Mouse (Mus musculus) cerebellum, postnatal 25 days (tissue): Measurements from ENCODE around the gene Adarb2.

ENCODE experiments used
- DNase-seq, 2 experiments: peaks; one replicate each; pipeline ENCODE4 v3.0.0; 2021; ENCODE audit warnings: mixed read lengths in 2 of 2

The Adarb2 gene

DNA sequence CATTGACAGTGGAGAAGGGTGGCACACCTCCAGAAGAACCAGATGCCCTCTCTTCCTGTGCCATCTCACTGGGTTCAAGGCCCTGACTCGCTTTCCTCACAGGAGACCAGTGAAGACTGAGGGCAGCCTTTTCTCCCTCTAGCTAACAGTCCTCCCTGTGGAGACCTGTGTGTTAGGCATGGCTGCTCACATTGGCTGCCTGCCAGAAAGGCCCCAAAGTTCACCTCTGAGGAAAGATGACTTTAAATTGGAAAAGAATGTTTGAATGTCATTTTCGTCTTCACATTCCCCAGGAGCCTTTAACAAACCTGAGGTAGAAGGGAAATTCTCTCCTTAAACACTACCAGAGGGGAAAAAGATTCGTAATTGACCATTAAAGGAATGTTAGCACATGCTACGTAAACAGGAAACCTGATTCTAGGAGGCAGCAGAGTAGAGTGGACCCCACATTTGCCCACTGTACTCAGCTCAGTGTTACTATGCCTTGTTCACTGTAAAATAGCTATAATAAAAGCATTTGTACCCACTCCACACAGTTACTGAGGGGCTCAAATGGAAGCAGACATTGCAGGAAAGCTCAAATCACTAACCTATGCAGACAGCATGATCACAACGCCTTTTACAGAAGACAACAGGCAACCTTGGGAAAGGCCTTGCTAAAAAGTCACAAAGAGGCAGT lies 285.2 kb downstream of the Adarb2 start:
- peak; percentile 15 to 36 for DNase-seq

GRCm38 (mm10) chr13:8493363-8493762 lies 290.7 kb downstream of the Adarb2 start:
- DNase-seq = no peak

- DNase-seq = no peak
These were observed 296.9 kb downstream of the Adarb2 start for GRCm38 (mm10) chr13:8499551-8499950.

- DNase-seq = no peak
These were observed 308.6 kb downstream of the Adarb2 start for GRCm38 (mm10) chr13:8511069-8511817.

DNA sequence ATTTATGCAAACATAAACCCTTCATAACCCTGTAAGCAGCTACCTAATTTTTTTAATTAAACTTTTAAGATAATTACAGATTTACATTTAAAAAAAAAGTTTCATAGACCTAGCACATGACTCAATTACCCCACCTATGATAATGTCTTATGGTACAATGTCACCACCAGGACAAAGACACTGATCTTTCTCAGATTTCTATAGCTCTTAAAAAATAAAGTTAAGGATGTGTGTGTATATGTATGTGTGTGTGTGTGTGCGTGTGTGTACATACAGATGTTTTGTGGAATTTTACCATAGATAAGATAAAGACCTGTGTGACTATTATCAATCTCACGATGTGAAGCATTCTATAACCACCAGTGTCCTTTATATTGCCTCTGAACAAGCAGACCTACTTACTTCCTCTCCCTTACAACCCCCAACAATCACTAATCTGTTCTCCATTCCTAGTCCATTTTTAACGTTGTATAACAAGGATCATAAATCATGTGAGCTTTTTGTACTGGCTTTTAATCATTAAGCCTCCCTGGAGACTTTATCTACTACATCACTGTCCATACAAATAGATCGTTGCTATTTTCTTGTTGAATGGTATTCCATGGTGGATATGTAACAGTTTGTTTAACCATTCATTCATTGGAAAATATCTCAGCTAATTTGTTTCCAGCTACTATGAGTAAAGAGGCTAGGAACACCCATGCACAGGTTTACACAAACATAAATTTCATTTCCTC lies 313.5 kb downstream of the Adarb2 start:
- DNase-seq = no peak

DNA sequence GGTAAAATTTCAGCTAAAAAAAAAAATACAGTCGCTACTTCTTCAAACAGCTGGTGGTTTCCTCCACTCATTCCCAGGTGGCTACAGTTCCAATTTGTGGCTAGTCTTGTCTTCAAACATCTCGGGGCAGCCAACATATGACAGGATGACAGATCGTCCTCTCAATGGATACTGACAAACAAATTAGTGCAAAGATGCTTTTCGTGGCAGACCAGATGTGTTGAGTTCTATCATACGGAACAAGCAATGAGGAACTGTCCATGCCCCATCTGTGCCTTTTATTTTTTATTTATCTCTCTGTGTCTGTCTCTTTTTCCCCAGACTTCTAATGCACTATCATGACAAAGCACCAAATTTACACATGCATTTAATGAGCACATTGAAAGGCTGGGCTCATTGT lies 316.5 kb downstream of the Adarb2 start:
- no peak for DNase-seq

GRCm38 (mm10) chr13:8525748-8526631 lies 323.3 kb downstream of the Adarb2 start:
- no peak for DNase-seq

GRCm38 (mm10) chr13:8534265-8535113 lies 331.8 kb downstream of the Adarb2 start:
- no peak for DNase-seq

DNA sequence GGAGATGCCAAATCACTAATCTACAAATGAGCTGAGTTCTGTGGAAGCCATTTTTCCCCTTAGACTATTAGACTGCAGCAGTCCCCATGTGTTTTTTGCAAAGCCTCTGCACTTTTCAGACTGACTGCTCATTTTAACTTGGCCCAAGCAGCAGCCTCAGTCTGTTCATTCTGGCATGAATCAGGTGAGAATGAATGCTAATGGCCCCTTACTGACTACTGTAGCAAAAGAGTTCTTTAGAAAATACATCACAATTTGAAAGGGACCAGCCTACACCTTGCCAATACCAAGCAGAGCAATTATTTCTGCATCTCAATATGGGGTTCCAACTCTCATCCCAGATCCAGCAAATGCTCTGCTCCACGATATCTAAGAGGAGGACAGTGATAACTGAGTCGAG lies 335.8 kb downstream of the Adarb2 start:
- DNase-seq = no peak

- DNase-seq = no peak
These were observed 336.2 kb downstream of the Adarb2 start for GRCm38 (mm10) chr13:8538896-8539295.

GRCm38 (mm10) chr13:8542684-8543083 lies 340.0 kb downstream of the Adarb2 start:
- no peak for DNase-seq

GRCm38 (mm10) chr13:8552242-8552641 lies 349.6 kb downstream of the Adarb2 start:
- peak in 1 of 2 experiments; percentile 34 for DNase-seq

DNA sequence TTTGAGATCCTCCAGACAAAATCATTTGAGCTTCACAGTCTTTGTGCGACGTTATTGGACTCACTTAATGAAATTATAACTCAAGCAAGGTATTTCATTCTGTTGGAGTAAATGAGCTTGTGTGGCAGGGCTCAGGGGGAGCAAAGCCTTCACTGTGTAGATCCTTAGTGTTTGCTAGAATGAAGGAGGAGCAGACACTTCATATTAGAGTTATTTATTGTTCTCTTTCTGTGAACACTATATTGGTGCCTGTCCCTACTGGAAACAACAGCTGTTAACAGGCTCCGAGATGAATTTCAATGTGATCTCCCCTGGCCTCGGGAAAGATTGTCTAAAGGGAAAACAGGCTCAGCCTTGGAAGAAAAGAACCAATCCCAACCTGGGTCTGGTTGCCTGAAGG lies 355.1 kb downstream of the Adarb2 start:
- no peak for DNase-seq

DNA sequence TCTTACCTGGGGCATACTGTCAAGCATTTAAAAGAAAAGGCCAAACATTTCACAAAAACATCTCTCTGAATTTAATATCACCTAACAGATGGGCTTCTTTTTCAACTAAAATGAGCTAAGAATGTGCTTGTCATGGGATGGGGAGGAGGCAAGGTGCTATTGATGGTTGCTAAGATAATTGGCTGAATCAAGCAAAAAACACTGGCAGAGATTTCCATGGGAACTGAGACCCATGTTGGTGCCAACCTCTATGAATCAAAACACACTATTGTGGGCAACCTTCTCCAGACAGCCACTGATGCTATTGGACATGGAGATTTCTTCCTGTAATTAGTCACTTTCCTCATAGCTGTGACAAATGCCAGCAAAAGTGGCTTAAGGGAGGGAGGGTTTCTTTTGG lies 357.8 kb downstream of the Adarb2 start:
- no peak for DNase-seq

DNA sequence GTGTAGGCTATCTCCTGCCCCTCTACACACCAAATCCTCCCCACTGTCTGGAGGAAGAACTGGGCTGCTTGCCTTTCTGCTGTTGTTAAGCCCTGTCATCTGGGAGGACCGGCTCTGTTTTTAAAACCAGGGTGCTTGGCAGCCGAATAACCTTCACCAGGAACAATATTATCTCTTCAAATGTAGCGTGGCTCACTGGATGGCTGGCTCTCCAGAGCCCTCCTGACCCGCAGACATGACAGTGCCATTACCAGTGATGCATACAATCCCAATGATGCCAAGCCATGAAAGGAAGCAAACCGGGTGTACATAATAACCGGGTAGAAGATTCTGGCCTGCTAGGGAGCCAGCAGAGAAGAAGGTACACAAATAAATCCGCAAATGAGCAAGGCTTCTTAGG lies 360.5 kb downstream of the Adarb2 start:
- no peak for DNase-seq

GRCm38 (mm10) chr13:8567111-8568026 lies 364.7 kb downstream of the Adarb2 start:
- peak; percentile 17 to 19 for DNase-seq

DNA sequence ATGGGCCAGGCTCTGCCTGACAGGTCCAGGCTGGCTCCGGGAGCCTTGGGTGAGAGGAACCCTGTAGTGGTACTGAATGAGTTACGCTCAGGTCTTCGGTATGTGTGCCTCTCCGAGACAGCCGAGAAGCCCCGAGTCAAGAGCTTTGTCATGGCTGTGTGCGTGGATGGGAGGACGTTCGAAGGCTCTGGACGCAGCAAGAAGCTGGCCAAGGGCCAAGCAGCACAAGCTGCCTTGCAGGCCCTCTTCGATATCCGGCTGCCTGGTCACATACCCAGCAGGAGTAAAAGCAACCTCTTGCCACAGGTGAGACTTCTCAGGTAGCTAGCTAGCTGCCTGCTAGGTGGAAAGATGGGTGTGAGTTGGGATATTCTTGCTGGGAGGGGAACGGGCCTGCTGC lies 367.6 kb downstream of the Adarb2 start:
- DNase-seq = peak in 1 of 2 experiments; percentile 43

GRCm38 (mm10) chr13:8573908-8574307 lies 371.2 kb downstream of the Adarb2 start:
- no peak for DNase-seq

- DNase-seq = peak in 1 of 2 experiments; percentile 50
These were observed 381.8 kb downstream of the Adarb2 start for GRCm38 (mm10) chr13:8584257-8585005.

DNA sequence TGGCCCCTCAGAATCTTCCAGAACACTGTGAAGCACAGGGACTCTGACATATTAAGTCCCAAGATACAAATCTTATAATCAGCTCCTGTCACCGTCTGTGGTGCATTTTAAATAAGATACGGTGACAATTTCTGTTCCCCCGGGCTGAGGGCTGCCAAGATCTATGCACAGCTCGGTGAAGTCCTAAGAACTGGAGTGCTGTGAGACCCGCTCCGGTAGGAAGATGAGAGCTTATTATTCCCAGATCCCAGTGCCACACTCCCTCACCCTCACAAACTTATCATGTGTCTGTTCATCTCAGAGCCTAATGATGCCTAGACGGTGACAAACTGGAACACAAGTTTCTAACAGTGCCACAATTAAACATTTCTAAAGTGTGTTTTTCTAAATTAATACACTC lies 384.8 kb downstream of the Adarb2 start:
- no peak for DNase-seq
